Mouse (Mus musculus): ENCODE measurements around the gene Oprd1.

Oprd1 gene

DNA sequence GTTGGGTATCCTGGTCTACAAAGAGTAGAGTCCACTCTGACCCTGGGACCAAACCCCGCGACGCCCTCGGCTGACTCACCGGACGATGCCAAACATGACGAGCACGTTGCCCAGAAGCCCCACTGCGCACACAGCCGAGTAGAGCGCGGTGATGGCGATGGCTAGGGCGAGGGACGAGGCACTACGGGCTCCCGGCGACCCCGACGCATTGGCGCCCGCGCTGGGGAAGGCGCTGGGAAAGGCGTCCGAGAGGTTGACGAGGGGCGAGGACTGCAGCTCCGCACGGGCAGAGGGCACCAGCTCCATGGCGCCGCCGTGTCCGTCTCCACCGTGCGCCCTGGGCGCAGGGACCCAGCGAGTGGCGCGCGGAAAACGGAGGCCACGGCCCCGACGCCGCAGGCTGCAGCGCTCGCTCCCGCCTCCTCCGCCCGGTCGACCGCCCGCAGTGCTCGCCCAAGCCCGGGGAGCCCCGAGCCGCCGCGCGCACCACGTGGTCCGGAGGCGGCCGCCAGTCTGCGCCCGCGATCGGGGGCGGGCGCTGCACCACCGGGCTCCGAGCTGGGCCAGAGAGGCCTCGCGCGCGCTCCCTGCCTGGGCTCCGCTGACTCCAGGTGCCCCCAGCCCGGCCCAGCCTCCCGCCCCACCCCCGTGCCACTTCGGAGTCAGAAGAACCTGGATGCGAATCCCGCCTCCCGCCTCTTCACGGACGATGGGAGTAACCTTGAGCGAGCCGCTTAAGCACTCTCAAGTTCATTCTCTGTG, at the start of gene Oprd1:
Oprd1 (minus strand) TSS at position 407 of the 762 bp plus-strand sequence.
- no peak for DNase-seq (ENCODE audit: low read depth)

DNA sequence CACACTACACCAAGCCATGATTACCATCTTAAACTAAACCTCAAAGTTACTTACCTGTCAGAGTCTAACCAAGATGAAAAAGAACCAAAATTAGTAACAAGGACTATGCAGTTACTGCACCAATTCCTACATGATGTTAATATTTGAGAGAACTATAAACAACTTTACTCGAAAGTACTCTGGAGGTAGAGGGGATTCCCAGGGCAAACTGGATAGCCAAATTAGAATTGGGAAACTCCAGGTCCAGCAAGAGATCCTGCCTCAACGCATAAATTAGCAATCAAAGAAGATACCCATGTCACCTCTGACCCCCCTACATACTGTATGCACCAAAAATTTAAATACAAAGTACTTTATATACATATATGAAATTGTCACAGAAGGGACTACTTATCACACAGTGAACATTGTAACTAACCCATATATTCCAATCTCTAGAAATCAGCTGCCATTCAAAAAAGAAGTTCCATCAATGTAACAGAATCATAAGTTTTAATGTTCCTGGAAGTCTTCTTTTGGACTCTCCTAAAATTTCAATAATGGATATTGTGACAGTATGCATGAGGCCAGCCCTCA, 43.6 kb upstream of the Oprd1 start:
- no peak for DNase-seq (ENCODE audit: low read depth)

DNA sequence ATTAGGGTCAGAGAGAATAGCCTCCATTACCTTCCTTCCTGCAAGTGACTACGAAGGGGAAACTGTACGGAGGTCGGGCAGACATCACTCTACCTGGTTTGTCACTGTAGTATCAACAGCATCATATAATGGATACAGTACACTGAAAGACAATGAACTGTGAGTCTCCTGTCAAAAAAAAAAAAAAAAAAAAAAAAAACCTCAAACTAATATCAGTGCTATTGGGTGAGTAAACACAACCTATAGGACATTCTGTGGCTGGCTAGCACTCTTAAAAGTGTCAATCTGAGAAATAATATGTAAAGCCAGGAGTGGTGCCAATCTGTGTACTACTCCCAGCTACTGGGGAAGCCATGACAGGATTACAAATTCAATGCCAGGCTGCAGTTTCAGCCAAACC, 38.9 kb upstream of the Oprd1 start:
- DNase-seq (ENCODE audit: low read depth) = no peak

DNA sequence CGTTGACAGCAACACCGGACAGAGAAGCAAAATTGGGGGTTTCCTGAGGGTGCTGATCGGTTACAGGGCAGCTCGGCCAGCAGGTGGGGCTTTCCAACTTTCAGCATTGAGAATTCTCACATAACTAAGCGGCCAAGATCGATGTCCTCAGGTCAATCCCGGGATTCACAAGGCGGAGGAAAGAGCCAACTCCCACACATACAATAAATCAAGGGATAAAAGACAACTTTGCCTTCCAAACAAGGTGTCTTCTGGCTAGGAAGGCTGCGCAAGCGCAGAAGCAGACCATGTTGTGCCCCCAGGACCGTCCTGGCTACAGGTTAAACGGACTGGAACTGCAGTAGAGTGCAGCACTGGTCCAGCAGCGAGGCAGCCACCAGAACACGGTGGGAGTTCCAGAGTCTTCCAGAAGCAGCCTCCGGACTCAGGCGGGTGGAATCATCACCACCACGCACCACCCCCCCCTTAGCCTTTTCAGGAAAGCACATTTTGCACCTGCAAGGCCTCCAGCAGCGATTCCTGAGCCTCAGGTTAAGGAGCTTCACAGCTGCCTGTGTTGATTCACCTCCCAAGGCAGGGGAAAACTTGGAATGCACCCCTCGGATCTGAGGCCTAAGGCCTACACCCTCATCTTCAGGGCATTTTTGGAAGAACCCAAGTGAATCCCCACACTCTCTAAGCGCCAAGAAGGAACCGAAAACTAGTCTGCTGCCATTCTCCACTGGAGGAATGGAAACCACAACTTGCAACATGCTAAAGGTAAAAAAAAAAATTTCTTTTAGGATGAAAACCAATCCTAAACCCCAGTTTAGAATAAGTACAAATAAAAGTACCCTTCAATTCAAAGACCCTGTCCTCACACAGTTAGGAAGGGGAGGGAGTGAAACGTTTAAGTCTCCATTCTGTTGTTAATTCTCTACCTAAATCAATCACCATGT, 37.7 kb upstream of the Oprd1 start:
- DNase-seq (ENCODE audit: low read depth) = no peak

DNA sequence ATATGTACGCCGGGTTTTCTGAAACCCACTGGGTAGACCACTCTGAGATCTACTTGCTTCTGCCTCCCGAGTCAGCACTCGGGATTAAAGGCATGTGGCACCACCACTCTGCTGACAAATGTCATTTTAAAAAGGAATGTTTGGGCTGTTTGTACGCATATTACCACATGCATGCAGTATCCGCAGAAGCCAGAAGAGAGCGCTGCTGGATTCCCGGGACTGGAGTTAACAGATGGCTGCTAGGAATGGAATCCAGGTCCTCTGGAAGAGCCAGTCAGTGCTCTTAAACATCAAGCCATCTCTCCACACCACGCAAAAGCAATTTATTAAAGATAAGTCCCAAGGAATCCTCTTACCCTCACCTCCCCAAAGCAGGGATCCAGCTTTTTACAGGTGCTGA, 36.4 kb upstream of the Oprd1 start:
- DNase-seq (ENCODE audit: low read depth) = no peak

DNA sequence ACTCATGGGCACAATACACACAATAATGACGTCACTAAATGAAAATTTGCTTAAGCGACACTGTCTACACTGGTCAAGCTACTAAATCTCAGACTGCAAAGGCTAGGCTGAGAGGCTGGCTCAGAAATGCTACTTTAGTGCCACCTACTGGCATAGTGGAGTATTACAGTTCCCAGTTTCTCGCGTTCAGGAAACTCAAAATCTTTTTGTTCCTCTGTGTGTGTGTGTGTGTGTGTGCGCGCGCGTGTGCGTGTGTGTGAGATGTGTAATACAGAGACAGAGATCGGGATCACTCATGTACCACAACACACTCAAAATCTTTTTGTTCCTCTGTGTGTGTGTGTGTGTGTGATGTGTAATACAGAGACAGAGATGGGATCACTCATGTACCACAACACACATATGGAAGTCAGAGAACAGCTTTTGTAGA, 34.4 kb upstream of the Oprd1 start:
- peak; percentile 33 for DNase-seq (ENCODE audit: low read depth)

DNA sequence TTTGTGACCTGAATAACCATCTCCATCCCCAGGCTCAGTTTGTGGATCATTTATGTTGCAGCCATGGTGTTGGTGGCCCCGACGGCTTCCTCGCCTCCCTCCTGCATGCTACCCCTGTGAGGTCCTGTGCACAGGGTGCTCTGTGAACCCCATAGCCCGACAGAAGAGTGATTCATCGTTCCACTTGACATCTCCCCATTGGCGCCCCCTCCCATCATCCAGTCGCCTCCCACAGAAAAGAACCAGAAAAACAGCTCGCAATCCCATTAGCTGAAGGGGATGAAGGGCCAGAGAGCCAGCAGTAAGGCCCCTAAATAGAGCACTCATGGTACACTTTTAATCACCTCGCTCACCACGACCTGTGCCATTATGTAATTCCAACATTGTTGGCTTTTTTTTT, 32.2 kb upstream of the Oprd1 start:
- DNase-seq (ENCODE audit: low read depth) = no peak

DNA sequence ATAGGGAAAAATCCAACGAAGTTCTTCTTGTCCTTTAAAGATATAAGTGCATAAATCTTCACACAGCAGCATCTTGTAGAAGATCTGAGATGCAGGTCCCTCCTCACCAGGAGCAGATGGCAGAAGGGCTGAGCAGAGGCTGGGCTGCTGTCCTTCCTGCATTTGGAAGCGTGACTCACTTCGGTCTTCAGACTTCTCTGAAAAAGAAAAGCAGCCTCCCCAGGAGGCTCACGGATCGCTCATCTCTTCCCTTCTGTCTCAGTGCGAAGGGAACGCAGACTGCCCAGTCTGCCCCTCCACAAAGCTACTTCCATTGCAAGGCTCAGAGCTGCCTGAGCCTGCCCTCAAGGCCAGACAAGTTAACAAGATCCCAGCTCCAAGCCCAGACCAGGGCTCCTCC, 26.6 kb upstream of the Oprd1 start:
- DNase-seq (ENCODE audit: low read depth) = no peak

DNA sequence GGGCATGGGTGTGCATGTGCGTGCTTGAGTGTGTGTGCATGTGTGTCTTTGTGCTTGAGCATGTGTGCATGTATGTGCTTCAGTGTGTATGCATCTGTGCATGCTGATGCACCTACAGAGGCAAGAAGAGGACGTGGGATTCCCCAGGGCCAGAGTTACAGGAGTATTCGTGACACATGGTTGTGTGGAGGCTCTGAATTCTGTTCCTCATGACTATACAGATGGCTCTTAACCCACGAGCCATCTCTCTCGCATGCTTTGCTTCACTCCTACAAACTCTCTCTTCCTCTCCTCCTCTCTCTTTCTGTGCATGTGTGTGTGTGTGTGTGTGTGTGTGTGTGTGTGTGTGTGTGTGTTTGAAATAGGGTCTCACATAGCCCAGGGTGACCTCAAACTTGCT, 25.5 kb upstream of the Oprd1 start:
- no peak for DNase-seq (ENCODE audit: low read depth)

DNA sequence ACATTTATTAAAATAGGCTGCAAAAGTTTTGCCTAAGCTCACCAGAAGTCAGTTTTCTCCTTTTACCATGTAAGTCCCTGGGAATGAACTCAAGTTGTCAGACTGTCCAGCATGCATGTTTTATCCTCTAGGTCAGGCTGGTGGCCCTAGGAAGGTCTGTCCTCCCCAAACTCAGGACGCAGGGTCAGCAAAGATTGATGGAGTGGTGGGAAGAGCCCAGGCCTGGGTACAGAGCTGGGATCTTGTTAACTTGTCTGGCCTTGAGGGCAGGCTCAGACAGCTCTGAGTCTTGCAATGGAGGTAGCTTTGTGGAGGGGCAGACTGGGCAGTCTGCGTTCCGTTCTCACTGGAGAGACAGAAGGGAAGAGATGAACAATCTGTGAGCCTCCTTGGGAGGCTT, 25.0 kb upstream of the Oprd1 start:
- no peak for DNase-seq (ENCODE audit: low read depth)

DNA sequence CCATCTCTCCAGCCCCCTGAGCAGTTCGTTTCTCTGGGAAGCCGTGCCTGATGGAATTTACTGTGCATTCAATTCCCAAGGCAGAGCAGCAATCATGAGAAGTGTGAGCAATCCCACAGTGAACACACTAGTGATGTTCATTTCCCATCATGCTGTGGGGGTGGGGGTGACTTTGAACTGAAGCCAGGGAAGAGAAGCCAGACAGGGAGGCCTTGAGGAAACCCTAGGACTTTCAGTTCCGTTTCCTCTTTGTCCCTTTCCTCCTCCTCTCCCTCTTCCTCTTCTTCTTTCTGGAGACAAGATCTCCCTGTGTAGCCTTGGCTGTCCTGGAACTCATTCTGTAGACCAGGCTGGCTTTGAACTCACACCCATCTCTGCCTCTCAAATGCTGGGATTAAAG, 23.1 kb upstream of the Oprd1 start:
- DNase-seq (ENCODE audit: low read depth) = no peak

DNA sequence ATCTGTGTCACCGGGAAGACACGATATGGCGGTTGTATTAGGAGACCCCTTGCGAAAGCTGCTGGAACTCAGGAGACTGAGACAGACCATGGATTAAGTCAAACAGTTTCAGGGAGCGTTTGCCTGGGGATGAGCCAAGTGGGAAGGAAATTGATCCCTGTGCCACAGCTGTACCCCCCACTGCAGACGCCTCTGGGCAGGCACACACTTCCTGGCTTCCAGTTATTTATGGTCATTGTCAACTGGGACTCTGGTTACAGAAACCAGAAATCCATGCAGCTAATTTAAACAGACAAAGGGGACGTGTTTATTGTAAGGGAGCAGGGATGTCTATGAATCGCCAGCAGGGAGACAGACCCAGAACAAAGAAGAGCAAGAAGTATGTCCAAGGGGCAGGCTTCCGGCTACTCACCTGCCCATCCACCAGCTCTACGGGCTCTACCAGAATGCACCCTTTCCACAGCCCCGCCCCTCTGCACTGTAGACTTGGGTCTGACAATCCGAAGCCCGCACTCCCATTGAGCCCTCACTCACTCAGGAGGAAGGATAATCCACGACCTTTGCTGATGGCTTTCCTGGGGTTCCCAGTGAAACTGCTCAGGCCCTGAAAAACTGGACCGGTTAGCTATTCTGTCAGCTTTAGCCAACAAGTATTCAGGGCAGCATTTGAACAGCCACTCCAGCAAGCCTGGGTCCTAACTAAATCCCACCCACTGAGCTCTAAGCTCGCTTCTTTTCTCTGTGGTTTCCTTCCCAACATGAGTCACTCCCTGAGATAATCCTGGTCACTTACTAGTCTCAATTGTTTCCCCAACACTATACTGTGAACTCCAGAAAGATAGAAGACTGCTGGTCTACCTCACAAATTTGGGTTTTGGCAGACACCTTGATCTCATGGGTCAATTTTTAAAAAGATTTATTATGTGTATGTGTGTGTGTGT, 22.3 kb upstream of the Oprd1 start:
- no peak for DNase-seq (ENCODE audit: low read depth)

DNA sequence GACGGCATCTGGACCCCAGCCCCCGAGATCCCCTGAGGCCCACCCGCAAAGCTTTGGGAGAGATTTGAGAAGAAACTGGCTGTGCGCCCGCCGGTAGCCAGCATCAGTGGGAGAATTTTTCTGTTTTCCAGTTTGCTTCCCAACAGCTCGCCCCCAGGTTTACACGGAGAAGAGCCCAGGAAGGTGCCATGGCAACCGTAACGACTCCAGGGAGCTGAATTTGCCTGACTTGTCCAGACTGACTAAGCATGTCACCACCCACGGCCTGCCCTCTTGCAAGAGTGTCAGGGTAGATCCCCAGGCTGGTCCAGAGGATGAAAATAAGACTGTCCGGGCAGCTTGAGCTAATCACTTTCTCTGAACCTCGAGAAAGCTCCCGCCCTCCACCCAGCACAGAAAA, 21.4 kb upstream of the Oprd1 start:
- DNase-seq (ENCODE audit: low read depth) = peak; percentile 12

DNA sequence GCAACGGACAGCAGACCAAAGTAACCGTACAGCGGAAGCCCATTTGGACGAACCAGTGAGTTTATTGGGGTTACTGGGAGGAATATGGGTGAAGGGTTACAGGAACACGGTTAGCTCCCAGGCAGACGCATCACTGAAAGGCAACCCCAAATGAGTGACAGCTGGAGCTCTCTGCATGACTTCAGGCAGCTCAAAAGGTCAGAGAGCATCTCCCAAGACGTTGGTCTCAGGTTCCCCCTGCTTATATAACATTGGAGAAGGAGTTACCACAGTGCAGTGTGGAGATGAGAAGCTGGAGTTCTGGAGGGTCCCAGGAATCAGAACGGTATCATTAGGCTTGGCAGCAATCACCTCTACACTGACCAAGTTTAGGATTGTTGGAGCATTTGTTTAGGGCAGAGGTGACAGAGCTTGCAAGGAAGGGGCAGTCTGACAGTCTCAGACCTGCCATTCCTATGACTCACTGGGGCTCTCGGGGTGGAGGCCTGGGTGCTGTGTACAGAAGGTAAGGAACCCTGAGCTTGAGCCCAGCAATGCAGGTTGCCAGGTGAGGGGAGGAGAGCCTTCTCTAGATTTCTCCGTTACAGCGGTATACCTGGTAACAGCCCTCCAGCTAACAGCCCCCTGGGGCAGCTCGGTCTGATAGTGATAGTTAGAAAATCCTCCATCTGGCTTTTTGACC, 12.8 kb upstream of the Oprd1 start:
- no peak for DNase-seq (ENCODE audit: low read depth)

DNA sequence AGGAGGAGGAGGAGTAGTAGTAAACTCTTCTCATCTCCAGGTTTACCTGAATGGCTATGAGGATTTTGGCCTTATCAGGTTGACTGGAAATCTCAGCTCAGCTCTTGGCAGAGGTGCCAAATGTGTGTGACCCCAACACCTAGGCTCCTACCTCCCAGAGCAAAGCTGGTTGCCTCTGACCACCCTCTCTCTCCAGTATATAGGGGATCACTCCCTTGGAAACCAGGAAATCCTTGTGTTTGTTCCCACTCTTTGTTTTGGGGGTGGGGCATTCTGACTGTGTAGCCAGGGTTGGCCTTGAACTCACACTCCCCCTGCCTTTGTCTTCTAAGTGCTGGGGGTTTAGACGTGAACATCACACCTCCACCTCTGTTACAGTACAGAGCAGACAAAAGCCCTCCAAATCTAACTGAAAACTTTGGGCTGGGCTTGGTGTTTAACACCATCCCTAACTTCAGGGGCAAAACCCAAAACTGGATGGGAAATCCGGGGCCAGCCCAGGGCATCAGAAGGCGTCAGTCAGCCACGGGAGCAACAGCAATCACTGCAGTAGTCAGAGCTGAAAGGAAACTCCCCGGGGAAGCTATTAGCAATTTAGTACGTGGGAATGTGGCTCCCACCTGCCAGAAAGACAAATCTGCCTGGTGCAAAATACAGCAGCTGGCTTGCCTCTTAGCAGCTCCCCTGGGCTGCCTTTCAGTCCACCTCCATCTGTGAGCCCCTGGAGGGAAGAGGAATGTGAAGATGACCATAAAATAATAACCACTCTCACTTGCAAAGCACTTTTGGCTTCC, 10.8 kb upstream of the Oprd1 start:
- DNase-seq (ENCODE audit: low read depth) = no peak

DNA sequence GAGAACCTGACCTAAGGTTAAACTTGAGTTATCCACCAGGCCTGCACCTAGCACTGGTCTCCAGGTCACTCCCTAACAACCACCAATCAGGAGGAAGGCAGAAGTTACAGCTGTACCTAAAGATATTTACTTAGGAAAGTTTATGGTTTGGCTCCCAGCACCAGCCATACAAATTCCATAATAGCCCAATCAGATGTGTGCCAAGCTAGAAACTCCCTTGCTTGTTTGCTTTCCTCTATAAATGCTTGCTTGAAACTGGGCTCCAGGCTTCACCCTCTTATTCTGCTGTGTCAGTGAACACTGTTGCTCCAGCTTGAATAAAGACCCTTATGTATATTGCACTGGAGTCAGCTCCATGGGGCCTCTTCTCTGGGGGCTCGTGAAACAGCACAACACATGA, 7.4 kb upstream of the Oprd1 start:
- no peak for DNase-seq (ENCODE audit: low read depth)

DNA sequence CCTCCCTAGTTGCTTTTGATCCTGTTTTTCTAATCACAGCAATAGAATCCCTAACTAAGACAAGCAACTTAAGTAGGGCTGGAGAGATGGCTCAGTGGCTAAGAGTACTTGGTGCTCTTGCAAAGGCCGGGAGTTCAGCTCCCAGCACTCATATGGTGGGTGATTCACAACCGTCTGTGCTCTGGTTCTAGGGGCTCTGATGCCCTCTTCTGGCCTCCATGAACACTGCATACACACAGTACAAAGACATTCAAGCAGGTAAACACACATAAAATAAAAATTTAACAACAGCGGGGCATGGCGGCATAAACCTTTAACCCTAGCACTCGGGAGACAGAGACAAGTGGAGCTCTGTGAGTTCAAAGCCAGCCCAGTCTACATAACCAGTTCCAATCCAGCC, 1.9 kb upstream of the Oprd1 start:
- DNase-seq (ENCODE audit: low read depth) = no peak

DNA sequence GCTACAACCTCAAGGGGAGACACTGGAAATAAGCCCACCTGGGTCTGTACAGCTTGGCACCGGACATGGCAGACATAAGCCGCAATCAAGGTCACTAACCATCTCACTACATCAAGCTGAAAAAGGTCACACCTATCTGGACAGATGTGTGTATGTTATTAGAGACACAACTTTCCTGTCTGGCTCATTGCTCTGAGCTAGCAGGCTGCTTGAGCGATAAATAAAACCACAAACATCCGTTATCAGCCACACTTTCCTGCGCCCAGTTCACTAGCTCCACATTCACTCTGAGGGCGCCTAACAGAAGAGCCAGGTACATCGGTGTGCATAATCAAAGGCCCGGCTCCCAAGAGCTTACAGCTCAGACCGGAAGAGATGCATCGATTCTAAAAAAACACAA, 806 bp upstream of the Oprd1 start:
- DNase-seq (ENCODE audit: low read depth) = no peak

DNA sequence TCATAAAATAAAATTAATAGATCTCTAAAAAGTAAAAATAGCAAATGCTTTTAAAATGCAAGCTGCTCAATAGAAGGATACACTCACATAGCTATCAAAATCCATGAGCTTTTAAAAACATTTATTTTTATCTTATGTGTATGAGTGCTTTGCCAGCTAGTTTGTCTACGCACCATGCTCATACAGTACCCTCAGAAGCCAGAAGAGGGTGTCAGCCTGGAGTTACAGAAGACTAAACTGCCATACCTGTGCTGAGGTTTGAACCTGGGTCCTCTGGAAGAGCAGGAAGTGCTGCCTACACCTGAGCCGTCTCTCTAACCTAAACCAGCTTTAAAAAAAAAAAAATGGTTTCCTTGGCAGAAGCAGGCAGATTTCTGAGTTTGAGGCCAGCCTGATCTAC, 5.6 kb downstream of the Oprd1 start:
- DNase-seq (ENCODE audit: low read depth) = no peak

DNA sequence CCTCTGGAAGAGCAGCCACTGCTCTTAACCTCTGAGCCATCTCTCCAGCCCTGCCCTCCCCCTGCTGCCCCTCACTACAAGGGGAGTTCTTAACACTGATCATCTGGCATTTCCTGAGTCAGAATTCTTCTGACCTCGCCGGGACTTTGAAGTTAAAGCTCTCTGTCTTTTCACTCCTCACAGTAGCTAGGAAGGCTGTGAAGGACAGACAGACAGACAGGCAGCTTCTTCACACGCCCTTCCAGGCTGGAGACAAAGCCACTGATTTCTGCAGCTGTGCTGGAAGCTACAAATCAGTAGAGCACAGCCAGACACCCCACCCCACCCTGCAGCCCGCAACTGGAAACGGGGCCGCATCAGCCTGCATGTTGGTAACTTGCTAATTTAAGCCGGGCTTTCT, 7.3 kb downstream of the Oprd1 start:
- DNase-seq (ENCODE audit: low read depth) = no peak

All from fibroblast of lung, adult 2 months (primary cell).